Mouse (Mus musculus): Measurements from ENCODE around the gene Zfp346. TPM values are rescaled to one million over a fixed set of nuclear protein-coding genes. Genes with fewer than 3 reads are reported as not detected.
"Not testable (repeated sequence)": the region's sequence is repeated elsewhere in the genome, so short reads cannot be mapped to it uniquely, and the experiment has no call there.

The Zfp346 gene
- 19.0 and 20.9 TPM in 2 replicates for polyA plus RNA-seq (2012; rRNA removed)

DNA sequence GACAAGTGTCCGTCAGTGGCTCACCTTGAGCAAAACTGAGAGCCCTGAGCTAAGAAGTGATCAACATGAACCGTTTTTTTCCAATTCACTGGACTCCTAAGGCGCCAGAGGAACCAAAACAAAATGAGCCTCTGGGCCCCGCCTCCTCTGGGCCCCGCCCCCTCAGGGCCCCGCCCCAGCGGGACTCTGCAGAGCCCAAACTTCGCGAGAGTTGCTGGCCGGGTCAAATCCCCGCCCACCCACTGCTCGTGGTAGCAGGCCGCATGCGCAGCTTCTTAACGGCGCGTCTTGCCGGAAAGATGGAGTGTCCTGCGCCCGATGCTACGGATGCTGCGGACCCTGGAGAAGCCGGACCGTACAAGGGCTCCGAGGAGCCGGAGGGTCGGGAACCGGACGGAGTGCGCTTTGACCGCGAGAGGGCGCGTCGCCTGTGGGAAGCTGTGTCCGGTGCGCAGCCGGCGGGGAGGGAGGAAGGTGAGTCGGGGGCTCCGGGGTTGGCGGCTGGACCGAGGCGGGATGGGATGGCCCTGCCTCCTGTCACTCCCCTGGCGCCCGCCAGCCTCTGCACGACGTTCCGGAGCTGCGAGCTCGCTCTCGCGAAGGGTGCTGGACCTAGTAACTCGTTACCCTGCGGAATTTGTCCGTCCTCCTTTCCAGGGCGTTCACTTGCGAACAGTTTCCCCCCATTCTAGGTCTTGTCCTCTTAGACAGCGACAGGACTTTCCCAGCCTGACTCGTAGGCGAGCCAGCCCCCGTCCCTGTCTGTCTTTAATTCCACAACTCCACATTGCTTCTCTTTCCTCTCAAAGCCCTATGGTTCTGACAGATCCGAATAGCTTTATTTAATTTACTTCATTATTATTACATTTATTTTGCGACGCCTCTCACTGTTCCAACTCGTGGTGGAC is at the start of gene Zfp346:
TSS of gene Zfp346 (plus strand) at position 267 of the 908 bp plus-strand sequence.
- DNase-seq (ENCODE audit: low read depth), result peak; percentile 44

DNA sequence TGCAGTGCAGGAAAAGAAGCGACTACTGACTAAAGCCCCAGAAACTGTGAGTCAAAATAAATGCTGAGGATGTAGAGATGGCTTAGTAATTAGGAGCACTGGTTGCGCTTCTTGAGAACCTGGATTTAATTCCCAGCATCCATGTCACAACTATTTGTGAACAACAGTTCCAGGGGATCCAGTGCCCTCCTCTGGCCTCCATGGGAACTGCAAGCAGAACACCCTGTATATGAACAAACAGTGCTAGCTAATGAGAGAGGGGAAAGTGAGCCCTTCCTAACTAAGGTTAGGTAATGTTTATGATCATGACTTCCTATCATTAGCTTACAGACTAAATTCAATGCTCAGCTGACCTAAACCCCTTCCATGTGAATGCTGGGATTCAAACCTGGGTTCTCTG is 47.1 kb upstream of the Zfp346 start:
- DNase-seq (ENCODE audit: low read depth), result no peak

DNA sequence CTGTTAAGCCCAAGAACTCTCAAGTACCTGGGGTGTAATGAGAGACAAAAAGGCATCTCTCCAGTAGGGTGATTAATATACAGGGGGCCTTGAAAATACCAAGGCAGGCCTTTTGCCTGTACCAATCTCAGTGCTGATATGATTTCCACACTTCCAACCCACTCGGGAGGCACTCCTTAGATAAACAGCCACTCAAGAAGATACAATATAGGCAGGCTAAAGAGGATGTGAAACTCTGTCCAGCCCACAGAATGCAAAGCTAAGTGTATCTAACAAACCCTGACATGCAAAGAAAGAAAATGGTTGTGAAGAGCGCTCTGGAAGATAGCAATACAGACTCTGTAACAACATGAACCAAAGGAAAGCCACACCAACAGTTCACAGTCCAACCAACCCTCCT is 41.8 kb upstream of the Zfp346 start:
- DNase-seq (ENCODE audit: low read depth), result no peak

DNA sequence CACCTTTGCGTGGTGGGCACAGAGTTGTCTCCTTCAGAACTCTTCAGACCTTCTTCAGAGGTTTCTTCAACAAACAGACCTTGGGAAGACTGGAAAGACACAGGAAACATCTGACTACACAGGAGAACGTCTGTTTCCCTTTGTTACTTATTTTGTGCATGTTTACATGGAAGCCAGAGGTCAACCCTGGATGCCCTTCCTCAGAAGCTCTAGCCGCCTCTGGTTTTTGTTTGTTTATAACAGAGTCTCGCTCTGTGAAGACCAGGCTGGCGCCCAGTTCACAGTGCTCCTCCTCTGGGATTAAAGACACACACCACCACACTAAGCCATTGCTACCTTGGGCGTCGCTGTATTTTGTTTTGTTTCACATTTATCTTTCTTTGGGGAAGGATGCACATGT is 35.4 kb upstream of the Zfp346 start:
- DNase-seq (ENCODE audit: low read depth), result no peak

DNA sequence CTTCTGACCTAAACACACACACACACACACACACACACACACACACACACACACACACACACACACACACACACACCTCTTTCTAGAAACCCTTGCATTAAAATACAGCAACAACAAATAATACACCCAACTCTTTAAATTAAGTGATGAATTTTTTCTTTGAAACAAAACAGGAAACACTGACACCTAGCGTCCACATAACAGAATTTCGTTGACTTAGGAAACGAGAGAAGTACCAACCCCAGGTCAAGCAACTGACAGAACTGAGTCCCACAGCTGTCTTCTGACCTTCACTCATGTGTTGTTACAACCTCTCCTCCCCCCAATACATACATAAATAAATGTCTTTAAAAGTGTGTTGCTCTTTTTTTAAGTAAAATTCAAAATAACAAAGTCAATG is 33.8 kb upstream of the Zfp346 start:
- no peak for DNase-seq (ENCODE audit: low read depth)

DNA sequence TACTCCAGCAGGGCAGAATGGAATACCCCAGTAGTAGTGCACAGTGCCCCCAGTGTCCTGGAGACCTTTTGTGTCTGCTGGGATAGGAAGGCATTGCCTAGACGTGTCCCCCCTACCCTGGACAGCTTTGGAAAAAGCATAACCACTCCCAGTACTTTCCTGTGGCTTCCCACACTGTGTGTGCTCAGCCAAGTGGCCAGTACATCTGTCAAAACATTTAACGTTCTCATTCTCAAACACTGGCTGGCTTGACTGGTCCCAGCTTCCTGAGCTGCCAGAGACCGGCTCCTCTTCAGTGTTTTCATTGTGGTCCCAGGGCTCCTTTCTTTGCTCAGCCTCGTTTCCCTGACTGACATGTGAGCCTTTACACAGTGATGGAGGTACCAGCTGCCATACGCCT is 29.5 kb upstream of the Zfp346 start:
- no peak for DNase-seq (ENCODE audit: low read depth)

DNA sequence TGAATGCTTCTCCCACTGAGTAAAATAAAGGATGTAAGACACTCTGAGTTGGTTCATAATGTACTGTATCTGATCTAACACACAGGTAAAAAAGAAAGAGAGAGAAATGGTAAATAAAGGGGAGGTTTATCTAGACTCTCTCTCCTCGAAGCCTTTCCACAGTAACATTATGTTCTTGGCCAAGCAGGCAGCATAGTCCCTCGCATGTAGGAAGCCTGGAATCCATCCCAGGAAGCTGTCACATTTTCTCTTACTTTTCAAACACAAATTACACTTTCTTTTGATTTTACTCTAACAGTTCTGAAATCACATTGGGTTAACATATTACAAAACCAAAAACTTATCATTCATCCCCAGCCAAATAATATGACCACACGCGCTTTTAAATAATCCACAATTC is 12.5 kb upstream of the Zfp346 start:
- DNase-seq (ENCODE audit: low read depth), result no peak

DNA sequence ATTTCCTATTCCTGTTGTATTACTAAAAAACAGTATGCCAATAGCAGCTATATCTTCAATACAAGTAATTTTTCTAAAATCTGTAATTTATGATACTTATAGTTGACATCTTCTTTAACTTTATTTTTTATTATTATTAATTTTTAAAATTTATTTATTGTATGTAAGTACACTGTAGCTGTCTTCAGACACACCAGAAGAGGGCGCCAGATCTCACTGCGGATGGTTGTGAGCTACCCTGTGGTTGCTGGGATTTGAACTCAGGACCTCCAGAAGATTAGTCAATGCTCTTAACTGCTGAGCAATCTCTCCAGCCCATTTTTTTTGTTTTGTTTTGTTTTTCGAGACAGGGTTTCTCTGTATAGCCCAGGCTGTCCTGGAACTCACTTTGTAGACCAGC is 7.3 kb upstream of the Zfp346 start:
- DNase-seq (ENCODE audit: low read depth), result not testable (repeated sequence)

DNA sequence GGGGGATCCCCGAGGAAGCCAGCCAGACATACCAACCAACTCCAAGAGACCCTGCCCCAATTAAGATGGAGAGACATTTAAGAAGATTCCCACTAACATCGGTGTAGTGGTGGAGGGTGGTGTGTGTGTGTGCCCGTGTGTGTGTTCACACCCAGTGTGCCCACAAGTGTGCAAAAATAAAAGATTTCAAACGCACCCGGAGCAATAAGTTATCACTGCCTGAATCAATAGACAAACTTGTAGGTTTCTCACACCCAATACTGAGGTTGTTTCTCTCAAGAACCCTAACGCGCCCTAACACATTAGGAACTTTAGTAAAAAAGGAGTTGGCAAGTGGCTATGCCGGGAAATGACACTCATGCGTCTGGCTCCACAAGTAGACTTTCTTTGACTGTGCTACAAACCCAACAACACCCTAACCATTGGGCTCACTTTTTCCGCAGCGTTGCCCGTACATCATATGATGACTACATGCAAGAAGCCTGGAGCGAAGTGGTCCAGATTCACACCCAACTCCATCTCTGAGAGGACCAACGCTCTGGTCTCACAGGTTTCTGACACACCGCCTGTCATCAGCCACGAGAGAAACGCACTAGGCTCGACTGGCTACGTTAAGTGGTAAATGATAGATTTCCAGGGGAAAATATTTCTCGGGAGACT is 5.9 kb upstream of the Zfp346 start:
- DNase-seq (ENCODE audit: low read depth), result no peak

DNA sequence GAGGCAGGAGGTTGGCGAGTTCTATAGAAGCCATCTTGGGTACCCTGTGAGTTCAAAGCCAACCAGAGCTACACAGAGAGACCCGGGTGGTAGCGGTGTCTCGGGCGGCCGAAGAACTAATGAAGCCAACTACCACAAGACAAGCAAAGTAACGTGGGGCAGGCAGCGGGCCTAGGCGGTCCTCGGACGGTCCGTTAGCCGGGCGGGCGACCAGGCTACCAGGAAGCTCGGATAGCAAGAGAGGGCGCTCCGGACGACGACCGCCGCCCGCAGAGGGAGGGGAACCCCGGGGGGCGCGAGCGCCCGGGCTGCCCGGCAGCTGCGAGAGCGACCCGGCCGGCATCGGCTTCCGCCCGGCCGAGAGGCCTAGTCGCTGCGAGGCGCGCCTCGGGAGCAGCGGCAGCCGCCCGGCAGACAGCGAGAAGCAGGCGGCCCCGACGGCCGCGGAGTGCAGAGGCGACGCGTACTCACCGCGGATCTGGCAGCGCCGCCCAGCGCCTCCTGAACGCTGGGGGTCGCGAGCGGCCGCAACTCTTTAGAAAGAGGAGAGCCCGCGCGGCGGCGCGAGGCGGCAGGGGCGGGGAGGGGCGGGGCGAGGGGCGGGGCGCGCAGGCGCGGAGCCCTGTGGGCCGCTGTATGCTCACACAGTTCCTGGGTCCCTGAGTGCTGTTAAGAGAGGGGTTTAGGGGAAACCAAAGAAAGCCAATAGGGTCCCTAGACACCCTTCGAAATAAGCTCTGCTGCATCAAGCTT is 5.2 kb upstream of the Zfp346 start, which contains the start of gene Uimc1:
TSS of gene Uimc1 (minus strand) at position 575 of the 753 bp plus-strand sequence.
- DNase-seq (ENCODE audit: low read depth), result no peak

DNA sequence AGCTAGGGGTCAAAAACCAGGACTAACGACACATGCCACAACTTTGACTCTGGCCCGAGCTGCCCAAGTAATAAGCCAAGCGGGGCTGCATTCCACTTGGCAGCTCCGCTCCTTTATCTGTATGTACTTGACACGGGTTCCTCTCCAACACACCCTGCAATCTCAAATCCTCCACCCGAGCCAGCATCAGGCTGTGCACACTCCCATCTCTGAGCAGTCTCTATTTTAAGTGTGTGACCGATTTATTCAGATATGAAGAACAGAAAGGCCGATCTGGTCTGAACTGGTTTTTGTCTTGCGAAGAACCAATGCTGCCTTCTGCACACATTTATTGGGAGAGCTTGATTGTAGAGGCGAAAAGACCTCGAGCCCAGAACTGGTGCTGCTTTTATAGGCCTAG is 3.5 kb upstream of the Zfp346 start:
- DNase-seq (ENCODE audit: low read depth), result no peak

DNA sequence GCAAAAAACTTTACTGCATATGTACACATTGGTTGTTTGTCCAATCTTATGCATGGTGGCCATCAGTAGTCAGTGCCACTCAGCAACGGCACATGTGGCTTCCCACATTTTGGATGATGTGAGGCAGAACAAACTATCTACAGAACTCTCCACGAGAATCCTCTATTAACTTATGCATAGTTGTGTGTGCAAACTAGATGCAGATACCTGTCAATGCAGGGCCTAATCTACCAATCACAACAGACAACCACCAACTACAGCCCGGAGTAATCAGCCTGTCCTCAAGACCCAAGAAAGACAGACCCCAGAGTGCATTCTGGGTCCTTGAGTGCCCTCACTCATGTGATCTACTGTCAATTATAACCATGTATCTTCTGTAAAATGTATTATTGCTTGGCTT is 2.7 kb upstream of the Zfp346 start:
- no peak for DNase-seq (ENCODE audit: low read depth)

DNA sequence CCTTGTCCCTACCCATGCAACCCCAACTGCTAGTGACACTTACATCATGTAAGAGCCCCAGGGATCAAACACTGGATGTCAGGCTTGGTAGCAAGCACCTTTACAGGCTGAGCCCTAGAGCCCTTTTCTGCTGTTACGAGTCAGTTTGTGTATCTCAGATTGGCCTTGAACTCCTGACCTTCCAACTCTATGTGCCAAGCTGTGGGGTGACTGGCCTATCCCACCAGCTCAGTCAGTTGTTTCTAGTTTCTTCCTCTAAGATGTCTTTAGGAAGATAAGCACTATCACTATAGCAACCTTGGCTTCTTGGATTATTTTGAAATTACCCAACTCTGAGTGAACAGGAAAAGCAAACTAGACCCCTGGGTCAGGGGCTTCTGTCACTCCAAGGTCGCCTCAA is 1.8 kb upstream of the Zfp346 start:
- no peak for DNase-seq (ENCODE audit: low read depth)

DNA sequence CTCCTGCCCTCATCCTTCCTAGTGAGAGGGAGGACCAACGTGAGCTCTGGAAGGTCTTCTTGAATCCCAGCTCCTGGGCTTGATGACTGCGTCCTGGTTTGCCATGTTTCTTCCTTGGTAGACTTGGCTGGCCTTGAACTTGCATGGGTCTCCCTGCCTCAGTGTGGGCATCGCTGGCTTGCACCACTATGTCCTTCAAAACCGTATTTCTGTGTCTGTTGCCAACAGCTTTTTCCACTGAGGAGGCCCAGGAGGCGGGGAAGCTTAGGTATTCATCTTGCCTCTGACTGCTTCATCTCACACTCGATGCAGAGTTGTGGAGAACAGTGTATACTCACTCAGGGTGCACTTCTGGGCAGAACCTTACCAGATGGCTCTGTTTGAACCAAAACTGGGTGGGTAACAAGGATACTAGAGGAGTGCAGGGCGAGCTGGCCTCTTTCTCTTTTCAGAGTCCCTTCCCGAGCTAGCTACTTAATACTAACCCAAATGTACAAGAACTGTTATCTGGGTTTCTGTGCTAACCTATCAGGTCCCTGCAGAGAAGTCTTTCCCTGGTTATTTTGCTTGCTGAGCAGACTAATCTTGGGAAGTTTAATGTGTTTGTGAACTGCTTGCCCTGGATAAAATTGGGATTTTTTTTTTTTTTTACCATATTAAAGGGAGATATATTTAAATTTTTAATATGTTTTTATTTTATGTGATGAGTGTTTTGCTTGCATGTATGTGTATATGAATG is 1.0 kb downstream of the Zfp346 start:
- DNase-seq (ENCODE audit: low read depth), result no peak

DNA sequence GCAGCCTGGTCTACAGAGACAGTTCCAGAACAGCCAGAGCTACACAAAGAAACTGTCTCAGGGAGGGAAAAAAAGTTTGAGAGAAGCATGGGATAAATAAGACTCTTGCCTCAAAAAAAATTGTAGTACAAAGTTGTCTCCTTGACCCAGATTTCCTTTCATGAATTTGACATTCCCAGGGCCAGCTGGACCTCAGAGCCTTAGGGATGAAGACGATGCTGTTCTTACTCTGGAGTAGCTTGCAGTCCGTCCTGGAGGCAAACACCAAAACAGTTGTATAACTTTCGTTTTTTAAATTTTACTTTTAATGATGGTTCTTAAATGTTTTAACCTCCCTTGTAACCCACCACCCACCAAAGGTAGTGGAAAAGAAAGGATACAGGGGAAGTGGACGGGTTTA is 2.0 kb downstream of the Zfp346 start:
- no peak for DNase-seq (ENCODE audit: low read depth)

DNA sequence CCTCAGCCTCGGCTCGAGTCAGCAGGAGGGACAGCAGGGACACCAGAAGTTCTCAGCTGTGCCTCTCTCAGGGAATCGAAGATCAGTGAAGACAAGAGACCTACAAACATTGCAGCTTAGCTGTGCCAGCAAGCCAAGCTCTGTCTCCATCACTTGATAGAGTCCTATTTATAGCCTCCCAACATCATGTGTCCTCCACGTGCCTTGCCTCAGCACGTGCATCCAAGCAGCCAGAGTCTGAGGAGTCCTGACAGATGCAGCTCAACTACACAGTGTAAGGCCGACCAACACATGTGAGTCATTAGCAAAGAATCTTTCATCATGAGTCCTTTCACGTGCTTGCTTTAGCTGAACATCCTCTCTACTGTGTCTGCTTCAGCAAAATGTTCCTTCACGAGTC is 2.6 kb downstream of the Zfp346 start:
- DNase-seq (ENCODE audit: low read depth), result no peak

DNA sequence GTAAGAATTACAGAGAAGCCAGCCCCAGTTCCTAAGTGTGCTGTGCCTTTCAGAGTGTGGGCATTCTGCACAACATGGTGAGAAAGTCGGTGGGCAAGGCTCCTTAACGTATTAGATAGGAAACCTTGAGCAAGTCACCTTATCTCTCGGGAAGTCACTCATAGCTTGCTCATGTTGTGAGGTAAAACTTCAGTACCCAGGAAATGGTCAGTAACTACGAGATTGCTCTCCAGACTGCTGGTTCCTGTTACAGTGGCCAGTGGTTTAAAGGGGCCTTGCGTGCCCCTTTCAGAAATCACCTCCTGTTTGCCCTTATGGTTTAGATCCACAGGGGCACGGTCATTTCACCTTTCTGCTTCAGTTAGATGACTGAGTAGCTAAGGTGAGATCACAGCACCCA is 9.3 kb downstream of the Zfp346 start:
- no peak for DNase-seq (ENCODE audit: low read depth)

DNA sequence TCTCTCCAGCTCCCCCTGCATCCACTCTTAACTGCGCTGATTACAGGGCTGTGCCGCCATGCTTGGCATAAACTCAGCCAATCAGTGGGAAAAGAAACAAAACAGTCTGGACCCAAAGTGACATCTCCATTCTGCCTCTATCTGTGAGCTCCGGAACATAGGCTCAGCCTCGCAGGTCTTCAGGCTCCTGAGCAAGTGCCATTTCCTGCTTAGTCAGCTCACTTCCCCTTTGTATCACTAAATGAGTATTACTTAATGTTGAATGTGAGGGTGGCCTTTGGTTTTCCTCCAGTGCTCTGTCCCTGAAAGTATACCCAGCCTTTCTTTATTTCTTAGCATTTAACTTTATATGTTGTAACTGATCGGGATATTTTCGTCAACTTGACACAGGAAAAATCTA is 19.8 kb downstream of the Zfp346 start:
- no peak for DNase-seq (ENCODE audit: low read depth)

DNA sequence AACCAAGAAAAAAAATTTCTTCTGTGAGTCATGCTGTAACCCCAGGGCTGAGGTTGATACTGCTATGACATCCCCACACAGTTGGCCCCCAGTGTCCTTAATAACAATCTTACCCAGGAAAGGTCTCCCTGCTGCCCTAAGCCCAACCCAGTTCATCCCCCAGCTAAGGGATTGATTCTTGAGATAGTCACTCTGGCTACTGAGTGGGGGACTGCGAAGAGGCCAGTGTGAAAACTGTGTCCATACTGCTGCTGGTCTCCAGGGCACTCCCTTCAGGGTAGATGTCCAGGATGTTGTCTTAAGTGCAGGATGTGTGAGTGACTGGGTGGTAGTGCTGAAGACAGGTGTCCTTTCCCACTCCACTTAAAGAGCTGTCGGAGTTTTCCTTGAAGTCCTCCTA is 28.3 kb downstream of the Zfp346 start, which contains the start of gene Gm17617:
TSS of gene Gm17617 (minus strand) at position 101 of the 400 bp plus-strand sequence.
- DNase-seq (ENCODE audit: low read depth), result no peak

DNA sequence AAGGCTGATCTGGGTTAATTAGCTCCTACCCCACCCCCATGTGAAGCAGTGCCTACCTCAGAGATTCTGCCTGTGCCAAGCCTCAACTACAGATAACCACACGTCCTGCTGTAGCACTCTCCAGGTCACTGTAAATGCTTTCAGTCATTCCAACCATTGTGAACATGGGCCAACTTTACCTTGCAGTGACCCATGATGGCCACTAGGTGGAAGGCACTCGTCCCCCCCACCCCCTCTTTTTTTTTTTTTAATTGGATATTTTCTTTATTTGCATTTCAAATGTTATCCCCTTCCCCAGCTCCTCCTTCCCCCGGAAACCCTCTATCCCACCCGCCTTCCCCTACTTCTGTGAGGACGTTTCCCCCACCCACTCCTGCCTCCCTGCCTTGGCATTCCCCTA is 30.3 kb downstream of the Zfp346 start:
- DNase-seq (ENCODE audit: low read depth), result no peak

DNA sequence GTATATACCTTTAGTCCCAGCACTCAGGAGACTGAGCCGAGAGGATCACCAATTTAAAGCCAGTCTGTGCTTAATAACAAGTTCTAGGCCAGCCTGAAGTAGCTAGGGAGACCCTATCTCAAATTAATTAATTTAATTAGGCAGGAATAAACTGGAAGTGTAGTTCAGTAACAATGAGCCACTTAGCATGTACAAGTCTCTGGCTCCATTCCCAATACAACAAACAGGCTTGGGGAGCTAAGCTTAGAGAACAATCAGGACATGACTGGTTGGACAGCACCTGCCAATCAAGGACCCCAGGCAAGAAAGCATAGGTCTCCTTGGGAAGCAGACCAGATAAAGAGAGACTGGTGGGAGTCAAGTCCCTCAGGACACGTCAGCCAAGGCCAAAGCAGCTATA is 35.2 kb downstream of the Zfp346 start:
- DNase-seq (ENCODE audit: low read depth), result no peak
